Mouse (Mus musculus) midbrain, embryonic 12.5 days (tissue): ENCODE results near the gene Mmp28. TPM values are rescaled to one million over a fixed set of nuclear protein-coding genes. Genes with fewer than 3 reads are reported as not detected.

Source experiments
- ATAC-seq: fragments of 200-750 bp; cut with Nextera tagmentation; 2 replicates; pipeline ENCODE4 v1.8.0; 2017; ENCODE audit warnings: low read depth, moderate TSS enrichment, moderate library complexity; ENCODE audit not compliant: low FRiP score
- H3K27ac ChIP-seq: fragments of 300-500 bp; sonication (generic); replicated peaks from 2 replicates; pipeline ENCODE4 v1.5.1; 2016; ENCODE audit warnings: mild to moderate bottlenecking
- H3K27me3 ChIP-seq: fragments of 300-500 bp; sonication (generic); 2 replicates; pipeline ENCODE4 v1.6.1; 2016; ENCODE audit warnings: mild to moderate bottlenecking
- H3K36me3 ChIP-seq: fragments of 300-500 bp; sonication (generic); 2 replicates; pipeline ENCODE4 v1.6.1; 2016
- H3K4me1 ChIP-seq: fragments of 300-500 bp; sonication (generic); 2 replicates; pipeline ENCODE4 v1.6.1; 2016
- H3K4me2 ChIP-seq: fragments of 300-500 bp; sonication (generic); replicated peaks from 2 replicates; pipeline ENCODE4 v1.6.1; 2016; ENCODE audit warnings: mild to moderate bottlenecking, moderate library complexity
- H3K4me3 ChIP-seq: fragments of 300-500 bp; sonication (generic); 2 replicates; pipeline ENCODE4 v1.5.1; 2016; ENCODE audit warnings: mild to moderate bottlenecking
- H3K9ac ChIP-seq: fragments of 300-500 bp; sonication (generic); replicated peaks from 2 replicates; pipeline ENCODE4 v1.6.1; 2016; ENCODE audit warnings: mild to moderate bottlenecking, moderate library complexity
- H3K9me3 ChIP-seq: fragments of 300-500 bp; sonication (generic); 2 replicates; pipeline ENCODE4 v1.6.1; 2016; ENCODE audit warnings: mild to moderate bottlenecking
- WGBS: fragments of 180-500 bp; shearing (Covaris S2); methylation state at CpG from one replicate; pipeline ENCODE4 v1.1.7; 2016; 5-methylcytosine and 5-hydroxymethylcytosine counted together
- polyA plus RNA-seq: library from polyadenylated mRNA; unstranded; fragments of >200 nt; fragmentation: Nextera tagmentation; extraction: Ambion mirVana; gene quantifications from 2 replicates; pipeline ENCODE4 v1.2.1, GENCODE M21; 2016

Gene Mmp28
- polyA plus RNA-seq, 1 experiment from 2014 or later = 3.3 TPM

DNA sequence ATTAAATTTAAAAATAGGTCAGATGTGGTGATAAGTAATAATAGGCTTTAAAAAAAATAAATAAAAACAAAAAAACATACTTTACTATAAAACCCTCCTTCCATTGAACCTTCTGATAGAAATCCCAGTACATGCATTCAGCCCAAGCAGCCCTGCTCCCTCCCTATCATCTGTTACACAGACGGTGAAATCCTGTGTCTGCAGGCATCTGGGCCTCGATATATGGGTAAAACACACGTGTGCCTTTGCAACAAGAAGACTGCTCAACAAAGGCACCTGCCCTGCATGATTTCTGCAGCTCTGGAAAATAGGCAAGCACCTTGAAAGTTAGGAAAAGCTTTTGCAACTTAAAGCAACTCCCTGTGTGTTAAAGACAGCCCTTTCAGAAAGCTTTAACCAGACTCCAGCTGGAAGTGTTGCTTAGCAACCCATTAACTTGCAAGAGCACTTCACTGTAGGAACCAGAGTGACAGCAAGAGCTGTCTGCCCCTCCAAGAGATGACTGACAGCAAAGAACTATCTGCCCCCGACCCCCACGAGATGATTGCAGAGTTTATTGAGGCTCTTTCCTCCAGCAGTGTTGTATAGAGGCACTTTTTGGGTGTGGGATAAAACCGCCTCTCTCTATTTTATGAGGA lies 68.0 kb downstream of the Mmp28 start:
- peak overlapping the region; percentile 25; the same call in 1 of the 2 replicates for H3K4me2 ChIP-seq
- H3K27ac ChIP-seq = peak overlapping the region; percentile 60; the same call in 1 of the 2 replicates
- H3K9me3 ChIP-seq = no peaks in the 10 kb centered on the region
- no peak overlapping the region for H3K9ac ChIP-seq
- no peak overlapping the region for H3K4me3 ChIP-seq
- WGBS = 18% methylated on average over 6 of the region's 6 CpGs
- H3K27me3 ChIP-seq = no peaks in the 10 kb centered on the region
- H3K4me1 ChIP-seq = peaks cover 13% of the 10 kb centered on the region
- ATAC-seq = no peak; the same call in 1 of the 2 replicates
- peaks cover 62% of the 10 kb centered on the region for H3K36me3 ChIP-seq

DNA sequence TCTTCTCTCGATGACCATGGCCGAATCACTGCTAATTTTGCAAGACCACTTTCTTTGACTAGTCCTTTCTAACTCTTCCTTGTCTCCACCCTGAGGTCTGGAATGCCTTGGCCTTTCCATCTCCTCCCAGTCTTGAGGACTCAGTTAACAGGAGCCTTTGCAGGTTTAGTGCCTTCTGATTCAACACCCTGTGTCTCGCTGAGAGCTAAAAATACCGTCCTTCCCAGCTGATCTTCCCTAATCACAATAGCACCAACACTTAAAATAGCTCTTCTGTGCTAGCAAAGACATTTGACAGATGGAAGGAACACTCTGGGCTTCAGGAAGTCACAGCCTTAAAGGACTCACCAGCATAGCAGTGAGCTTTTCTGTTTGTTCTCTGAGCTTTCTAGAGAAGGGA lies 69.8 kb downstream of the Mmp28 start:
- 95% methylated on average over 4 of the region's 4 CpGs for WGBS
- H3K9ac ChIP-seq = no peak overlapping the region
- no peak overlapping the region for H3K27ac ChIP-seq
- ATAC-seq = no peak
- no peaks in the 10 kb centered on the region for H3K9me3 ChIP-seq
- H3K27me3 ChIP-seq = no peaks in the 10 kb centered on the region
- H3K4me2 ChIP-seq = no peak overlapping the region
- peaks cover 59% of the 10 kb centered on the region for H3K36me3 ChIP-seq
- no peak overlapping the region for H3K4me3 ChIP-seq
- H3K4me1 ChIP-seq = peaks cover 13% of the 10 kb centered on the region

Other genes with a start within 250 kb of the Mmp28 start
- gene Slfn14, start 176.3 kb downstream of the Mmp28 start, polyA plus RNA-seq = 0.55 and 0.83 TPM in 2 replicates
- gene Ap2b1, start 164.0 kb downstream of the Mmp28 start, polyA plus RNA-seq = 107 and 109 TPM in 2 replicates
- 19.7 and 20.1 TPM in 2 replicates for gene Pex12, start 160.5 kb downstream of the Mmp28 start, polyA plus RNA-seq
- 13.6 and 13.9 TPM in 2 replicates for gene Rasl10b, start 53.9 kb downstream of the Mmp28 start, polyA plus RNA-seq
- not detected in 2 replicates for gene Gas2l2, start 33.6 kb downstream of the Mmp28 start, polyA plus RNA-seq
- gene 1700020L24Rik, start 25.4 kb downstream of the Mmp28 start, polyA plus RNA-seq = 0.29 TPM in 1 of 2 replicates, not detected in the other
- gene Taf15, start 10.0 kb upstream of the Mmp28 start, polyA plus RNA-seq = 13.3 and 17.0 TPM in 2 replicates
- 0.12 TPM in 1 of 2 replicates, not detected in the other for gene Heatr9, start 59.1 kb upstream of the Mmp28 start, polyA plus RNA-seq
- gene Ccl5, start 67.4 kb upstream of the Mmp28 start, polyA plus RNA-seq = not detected in 2 replicates
- 1.4 and 1.5 TPM in 2 replicates for gene Ccl9, start 115.6 kb upstream of the Mmp28 start, polyA plus RNA-seq
- 1.2 and 1.4 TPM in 2 replicates for gene Ccl6, start 130.0 kb upstream of the Mmp28 start, polyA plus RNA-seq
- gene Rpl9-ps1, start 182.6 kb upstream of the Mmp28 start, polyA plus RNA-seq = not detected in 2 replicates
- 0.94 and 1.2 TPM in 2 replicates for gene Ccl3, start 186.3 kb upstream of the Mmp28 start, polyA plus RNA-seq
- 0.38 and 0.50 TPM in 2 replicates for gene Ccl4, start 199.5 kb upstream of the Mmp28 start, polyA plus RNA-seq
- gene Wfdc17, start 240.9 kb upstream of the Mmp28 start, polyA plus RNA-seq = 0.48 and 1.4 TPM in 2 replicates
- gene Wfdc18, start 245.9 kb upstream of the Mmp28 start, polyA plus RNA-seq = not detected in 2 replicates